Mouse (Mus musculus): Measurements from ENCODE around the gene Bmper. TPM values are rescaled to one million over a fixed set of nuclear protein-coding genes. Genes with fewer than 3 reads are reported as not detected.

Gene Bmper
- polyA plus RNA-seq (2015; fragmentation: Nextera tagmentation; extraction: Ambion mirVana): 12.7 and 12.9 TPM in 2 replicates

GRCm38 (mm10) chr9:23222841-23223548 is at the start of gene Bmper:
TSS of gene Bmper (plus strand) at chr9:23223076.

